Mouse (Mus musculus) right cerebral cortex, postnatal 4 days (tissue): ENCODE data around the gene Med23.

ENCODE experiments used
- DNase-seq: peaks from one replicate; pipeline ENCODE4 v3.0.0-alpha.2; 2022

Gene Med23

DNA sequence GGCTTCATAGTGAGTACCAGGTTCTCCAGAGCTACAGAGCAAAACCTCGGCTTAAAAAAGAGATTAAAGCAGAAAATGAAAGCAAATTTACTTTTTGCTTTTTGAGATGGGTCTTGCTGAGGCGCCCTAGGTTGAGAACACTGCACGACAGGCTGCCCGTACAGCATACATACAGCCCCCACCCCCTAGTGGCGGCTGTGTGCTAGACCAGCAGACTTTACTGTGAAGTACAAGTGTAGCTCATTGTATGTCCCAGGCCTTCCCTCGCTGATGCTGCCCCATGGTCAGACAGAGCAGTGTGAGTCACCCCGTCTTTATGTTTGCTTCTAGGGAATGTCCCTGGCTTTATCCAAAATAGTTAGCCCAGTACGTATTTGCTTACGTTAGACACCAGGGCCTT is 16.2 kb downstream of the Med23 start:
- DNase-seq, result peak; percentile 45

DNA sequence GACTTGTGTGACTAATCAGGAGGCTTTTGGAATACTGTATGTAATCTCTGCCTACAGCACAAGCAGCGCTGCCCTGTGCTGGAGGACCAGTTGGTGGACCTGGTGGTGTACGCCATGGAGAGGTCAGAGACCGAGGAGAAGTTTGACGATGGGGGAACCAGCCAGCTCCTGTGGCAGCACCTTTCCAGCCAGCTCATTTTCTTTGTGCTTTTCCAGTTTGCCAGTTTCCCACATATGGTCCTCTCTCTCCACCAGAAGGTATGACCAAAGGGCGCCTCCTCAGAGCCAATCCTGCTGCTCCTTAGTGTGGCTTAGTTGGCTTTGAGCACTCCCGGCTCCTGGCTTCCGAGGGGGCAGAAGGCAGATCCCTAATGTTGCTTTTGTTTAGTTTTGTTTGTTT is 18.6 kb downstream of the Med23 start:
- no peak for DNase-seq

DNA sequence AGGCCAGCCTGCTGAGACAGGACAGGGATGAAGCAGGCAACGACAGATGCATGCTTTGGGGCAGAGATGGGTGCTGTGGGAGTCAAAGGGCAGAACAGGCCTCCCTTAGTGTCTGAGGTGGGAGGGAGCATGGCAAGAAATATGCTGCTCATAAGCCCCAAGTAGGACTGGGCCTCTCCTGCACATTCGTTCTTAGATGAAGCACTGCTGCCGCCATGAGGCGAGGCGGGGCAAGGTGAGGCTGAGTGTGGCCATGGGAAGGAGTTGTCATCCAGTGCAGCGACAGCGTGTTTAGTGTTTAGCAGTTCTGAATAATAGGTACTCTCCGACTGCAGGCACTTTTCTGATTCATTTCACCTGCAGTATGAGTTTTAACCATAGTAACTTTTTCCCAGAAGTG is 26.1 kb downstream of the Med23 start:
- DNase-seq, result peak; percentile 45

DNA sequence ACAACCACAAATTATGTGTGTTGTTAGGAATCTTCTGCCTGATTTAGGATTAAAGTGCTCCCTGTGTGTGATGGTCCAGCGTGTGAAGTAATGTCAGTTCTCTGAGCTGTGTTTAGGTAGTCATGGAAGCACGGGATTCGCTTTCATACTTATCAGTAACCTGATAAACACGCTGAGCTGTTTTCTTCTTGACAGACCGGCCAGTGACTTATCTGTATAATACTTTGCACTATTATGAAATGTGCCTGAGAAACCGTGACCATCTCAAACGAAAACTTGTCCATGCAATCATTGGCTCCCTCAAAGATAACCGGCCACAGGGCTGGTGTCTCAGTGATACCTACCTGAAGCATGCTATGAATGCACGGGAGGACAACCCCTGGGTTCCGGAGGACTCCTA is 35.8 kb downstream of the Med23 start:
- DNase-seq, result no peak

DNA sequence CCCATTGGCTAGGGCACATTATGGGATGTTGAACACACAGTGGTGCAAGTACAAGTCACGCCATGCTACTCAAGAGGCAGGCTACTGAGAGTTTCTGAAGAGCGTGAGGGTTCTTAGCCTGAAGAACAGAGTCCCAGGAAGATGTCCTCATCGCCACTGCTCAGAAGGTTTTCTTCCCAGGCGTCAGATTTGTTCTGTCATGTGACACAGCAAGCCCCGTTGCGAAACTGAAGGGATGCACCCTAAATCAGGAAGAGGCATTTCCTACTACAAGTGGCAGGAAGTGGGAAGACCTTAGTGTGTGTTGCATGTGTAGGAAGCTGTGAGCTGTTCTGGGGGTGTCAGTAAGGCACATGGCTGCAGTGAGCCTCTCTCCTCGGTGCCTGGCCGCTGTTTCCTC is 41.4 kb downstream of the Med23 start:
- no peak for DNase-seq

DNA sequence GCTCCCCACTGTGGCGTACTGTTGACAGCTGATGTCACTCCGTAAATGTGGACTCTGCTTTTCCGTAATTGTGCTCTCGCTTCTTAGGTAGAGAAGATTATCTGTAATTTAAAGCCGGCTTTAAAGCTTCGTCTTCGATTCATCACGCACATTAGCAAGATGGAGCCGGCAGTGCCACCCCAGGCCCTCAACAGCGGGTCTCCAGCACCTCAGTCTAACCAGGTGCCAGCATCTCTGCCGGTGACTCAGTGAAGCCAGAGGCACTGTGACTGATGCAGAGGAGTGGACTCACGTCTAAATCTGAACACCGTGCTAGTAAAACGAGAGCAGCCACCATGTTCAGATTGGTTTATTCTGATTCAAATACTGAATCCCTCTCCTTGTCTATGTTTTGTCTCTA is 42.8 kb downstream of the Med23 start:
- DNase-seq, result no peak

DNA sequence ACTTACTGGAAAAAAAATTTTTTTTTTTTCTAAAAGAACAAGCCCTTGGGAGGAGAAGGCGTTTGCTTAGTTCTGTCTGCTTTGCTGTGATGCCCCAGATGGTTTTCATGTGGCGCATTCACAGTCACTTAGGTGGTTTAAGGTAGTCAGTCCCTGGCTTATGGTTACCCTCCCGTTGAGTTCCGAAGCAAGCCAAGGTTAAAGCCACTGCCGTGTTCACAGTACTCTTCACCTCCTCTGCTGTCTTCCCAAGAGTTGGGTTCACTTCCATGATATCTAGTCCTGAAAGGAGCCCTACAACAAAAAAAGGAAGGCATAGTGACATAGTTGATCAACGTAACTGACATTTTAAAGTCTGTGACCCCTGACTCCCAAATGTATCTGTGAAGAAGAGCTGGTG is 45.7 kb downstream of the Med23 start:
- DNase-seq, result no peak

DNA sequence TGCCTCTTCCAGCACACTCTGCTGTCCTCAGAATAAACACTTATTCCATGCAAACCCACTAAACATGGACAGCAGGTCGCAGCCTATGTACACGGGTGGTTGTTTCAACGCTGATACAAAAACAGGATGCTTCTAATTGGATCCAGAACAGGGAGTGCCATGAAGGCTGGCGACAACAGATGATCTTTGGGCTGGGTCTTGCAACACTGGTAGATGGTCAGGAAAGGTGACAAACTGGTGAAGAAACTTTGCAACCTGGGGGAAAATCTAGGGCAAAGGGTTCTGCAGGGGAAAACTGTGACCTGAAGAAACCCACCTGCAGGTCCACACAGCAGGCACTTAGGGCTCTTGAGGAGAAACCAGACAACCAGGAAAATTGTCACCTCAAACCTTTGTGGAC is 53.2 kb downstream of the Med23 start:
- DNase-seq, result no peak

DNA sequence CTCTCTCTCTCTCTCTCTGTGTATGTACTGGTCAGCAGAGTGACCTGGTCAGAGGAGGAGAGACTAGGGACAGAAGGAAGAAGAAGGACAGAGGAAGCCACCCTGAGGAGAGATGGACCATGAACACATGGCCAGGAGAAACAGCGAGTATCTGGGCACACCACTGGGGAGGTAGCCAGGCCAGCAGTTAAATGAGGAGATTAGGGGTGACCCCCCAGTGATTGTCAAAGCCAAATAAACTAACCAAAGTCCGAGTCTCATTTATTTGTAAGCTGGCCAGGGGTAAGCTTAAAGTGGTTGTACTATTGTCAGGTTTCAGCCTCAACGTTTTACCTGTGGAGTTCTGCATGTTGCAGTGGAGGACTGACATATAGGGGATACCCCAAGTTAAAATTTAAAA is 54.5 kb downstream of the Med23 start:
- no peak for DNase-seq

DNA sequence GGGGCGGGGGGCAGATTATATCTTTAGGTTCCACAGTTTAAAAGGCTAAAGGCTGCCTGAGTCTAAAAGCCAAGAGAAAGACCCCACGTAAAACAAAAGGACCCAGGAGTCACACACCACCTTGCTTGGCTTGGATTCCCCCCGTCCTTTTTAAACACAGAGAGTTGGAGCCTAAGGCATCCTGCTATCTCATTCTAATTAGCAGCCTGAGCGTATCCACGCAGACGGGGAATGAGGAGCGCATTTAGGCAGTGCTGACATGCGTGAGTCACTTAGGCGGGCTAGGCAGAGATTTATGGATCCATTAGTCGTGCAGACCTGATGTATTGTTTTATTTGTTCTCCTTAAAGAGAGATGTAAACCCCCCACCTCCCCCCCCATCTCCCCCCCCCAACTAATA is 56.6 kb downstream of the Med23 start:
- DNase-seq, result no peak

DNA sequence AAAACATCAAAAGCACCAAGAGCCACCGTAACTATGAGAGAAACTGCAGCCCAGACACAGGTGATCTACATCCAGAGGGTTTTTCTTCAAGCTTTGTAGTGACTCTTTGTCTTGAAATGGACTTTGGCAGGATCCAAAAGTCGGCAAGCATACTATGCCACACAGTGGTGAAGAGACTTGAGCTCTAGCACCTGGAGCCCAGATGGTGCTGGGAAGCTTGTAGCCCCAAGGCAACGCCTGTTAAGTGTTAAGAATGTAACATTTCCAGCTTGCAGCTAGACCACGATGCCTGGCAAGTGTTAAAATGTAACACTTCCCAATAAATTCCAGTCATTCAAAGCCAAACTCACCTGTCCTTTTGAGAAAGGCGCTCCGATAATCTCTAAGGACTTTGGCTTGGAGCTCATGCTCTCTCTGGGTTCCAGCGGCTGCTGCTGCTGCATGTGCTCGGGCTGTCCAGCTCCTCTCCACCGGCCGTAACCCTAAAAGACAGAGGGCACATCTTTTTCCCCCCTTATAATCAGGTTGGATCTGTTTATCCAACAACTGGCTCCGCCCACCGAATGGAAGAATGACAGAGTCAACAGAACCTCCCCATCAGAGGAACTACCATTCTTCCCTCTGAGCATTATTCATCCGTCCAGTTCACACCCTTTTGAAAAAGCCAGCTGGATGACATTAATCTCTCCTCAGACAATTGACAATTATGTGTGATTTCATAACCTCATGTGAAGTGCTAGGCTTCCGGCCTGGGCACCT is 57.4 kb downstream of the Med23 start, which contains the start of gene Arg1:
Gene Arg1 (minus strand): TSS at position 523 of the 759 bp plus-strand sequence.
- no peak for DNase-seq

DNA sequence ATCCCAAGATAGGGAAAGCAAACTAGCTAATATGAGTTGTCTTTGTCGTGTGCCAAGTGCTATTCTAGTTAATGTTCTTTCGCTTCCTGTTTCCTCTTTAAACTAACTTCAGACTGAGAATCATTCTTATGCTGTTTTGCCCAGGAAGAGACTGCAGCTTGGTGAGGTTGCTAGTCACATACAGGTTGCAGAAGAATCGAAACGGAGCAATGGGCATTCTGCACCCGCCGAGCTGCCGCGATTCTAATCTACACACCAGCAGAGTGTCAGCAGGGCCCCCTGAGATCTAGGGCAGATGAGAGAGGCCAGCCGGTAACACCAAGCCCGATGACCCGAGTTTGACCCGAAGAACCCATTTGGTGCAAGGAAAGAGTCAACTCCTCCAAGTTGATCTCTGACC is 58.3 kb downstream of the Med23 start:
- no peak for DNase-seq

DNA sequence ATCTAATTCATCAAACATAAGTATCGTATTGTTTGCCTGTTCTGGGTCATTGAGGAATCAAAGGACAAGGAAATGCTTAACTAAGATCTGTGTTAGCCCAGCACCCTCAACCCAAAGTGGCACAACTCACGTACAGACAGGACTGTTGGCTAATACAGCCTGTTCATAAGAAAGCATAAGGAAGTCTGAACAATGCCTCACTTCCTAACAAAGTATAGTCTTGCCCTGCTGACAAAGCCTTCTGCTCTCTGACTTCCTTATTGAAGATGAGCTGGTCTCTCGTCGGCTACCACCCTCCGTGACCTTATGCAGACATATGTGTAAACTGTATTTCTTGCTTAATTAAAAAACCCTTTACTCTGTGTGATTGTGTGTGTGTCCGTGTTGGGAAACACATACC is 60.4 kb downstream of the Med23 start:
- no peak for DNase-seq

DNA sequence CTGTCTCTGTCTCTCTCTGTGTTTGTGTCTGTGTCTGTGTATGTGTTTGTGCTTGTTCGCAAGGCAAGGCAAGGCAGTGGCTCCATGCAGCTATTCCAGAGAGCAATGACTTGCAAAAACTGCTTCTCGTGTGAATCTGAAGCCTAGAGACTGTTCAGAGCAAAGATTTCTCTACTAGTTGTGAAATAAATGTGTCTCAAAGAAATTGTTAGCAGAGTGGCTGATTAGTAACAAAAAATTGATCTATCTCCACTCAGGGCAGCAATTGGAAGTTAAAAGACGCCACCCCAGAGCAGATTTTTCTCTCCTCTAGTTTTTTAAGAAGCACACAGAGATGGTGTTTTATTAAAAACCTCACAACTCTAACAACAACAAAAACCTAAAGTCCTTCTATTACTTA is 78.1 kb downstream of the Med23 start:
- no peak for DNase-seq

DNA sequence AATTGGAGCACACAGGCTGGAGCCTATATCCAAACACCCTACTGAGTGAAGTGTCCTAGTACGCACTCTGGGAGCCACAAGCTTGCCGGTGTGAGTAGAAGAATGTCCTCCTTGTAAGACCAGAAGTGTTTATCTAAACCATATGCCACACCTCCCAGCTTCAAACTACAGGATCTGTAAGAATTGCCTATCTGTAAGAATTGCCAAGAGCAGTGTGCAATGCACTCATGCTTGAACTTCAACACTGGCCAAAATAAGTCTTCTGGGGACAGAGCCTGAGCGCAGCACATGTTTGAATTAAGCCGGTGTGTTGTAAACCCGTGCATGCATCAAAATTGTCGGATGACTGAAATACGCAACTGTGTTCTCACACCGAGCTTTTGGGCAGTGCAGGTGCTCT is 78.5 kb downstream of the Med23 start:
- no peak for DNase-seq

DNA sequence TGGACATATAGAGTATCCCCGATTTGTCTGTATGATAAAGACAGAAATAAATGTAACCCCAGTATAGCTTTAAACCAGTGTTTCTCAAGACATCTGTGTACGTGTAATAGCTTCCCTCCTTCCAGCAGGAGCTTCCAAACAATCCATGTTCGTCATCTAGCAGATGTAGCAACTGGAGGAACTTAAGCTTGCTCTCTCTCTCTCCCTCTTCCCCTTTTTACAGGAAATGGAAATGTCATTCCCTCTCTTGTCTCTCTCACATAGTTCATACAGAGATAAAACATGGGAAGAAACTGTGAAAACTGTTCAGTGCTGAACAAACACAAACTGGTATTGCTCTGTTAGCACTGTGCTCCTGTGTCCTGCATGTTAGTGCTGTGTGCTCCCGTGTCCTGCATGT is 80.4 kb downstream of the Med23 start:
- no peak for DNase-seq

DNA sequence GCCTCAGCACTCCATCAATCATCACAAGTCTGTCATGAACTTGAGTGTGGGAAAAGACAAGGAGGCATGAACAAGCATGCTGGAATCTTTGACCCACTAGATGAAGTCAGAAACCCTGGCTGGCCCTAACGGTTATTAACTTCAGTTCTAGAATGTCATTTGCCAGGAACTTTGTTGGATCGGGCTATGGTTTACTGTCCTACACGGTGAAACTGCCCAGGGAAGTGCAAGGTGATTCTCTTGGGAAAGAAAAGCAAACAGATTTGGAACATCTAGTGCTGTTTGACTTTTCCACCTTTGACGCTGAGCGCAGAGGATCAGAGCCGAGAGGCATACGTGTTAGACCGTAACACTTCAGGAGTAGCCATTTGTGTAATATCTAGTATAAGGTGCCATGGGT is 81.8 kb downstream of the Med23 start:
- no peak for DNase-seq

DNA sequence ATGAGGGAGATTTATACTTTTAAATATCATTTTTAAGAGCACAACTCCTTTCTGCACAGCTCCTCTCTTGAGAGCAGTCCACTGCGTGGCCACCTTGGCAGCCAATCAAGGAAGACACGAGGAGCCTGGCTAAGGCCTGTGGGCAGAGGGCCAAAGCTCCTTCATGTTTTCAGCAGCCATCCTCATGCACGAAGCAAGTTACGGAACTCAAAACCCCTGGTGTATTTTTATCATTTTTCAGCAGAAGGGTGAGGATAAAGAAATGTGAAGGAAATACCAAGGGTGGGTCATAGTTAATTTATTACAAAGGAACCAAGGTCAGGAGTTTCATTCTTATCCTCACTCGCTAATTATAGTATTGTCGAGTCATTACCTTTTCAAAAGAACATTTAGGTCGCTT is 82.8 kb downstream of the Med23 start:
- no peak for DNase-seq

DNA sequence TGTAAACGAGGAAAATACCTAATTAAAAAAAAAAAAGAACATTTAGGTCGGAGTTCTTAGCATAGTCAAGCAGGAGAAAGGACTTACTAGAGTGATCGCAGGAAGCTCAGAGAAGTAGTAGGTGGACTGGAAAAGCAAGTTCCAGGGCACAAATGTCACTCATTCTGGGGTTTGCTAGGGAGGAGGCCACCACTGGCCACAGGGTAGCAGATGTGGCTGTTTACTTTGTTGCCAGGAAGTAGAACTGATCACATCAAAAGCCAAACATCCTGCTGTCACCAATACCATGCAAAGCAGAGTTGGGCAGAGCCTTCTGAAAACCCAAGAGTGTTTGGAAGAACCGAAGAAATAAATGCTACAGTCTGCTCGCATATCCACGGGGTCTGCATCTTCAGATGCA is 84.1 kb downstream of the Med23 start:
- DNase-seq, result no peak

DNA sequence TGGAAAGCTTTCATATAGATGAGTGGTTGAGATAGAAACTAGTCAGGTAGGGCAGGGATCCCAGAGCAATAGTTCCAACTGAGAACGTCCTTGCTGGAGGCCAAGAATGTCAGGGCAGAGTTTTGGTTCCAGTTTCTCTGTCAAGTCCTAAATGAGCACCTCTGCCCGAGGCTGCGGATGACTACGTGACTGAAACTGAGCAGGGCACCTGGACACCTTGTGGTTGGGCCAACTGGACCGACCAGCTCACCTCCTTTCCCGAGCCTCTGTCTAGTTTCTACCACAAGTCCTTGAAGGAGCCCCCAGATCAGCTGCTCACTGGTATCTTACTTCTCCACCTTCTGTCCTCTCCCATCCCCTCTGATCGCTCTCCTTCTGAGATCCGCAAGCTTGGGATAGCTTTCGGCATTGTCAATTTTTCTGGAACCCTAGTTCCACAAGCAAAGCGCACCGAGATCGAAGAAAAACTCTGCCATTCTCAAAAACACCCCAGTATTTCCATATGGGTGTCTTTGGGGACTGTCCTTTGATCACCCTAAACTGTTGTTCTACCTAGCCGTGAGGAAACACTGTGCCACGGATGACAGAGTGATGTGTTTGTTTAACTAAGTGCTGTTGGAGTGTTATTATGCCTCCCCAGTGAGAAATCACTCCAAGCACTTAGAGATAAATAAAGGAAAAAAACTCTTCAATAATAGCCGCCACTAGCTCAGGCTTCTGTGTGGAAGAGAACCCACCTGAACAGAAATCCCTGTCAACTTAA is 88.7 kb downstream of the Med23 start:
- no peak for DNase-seq

DNA sequence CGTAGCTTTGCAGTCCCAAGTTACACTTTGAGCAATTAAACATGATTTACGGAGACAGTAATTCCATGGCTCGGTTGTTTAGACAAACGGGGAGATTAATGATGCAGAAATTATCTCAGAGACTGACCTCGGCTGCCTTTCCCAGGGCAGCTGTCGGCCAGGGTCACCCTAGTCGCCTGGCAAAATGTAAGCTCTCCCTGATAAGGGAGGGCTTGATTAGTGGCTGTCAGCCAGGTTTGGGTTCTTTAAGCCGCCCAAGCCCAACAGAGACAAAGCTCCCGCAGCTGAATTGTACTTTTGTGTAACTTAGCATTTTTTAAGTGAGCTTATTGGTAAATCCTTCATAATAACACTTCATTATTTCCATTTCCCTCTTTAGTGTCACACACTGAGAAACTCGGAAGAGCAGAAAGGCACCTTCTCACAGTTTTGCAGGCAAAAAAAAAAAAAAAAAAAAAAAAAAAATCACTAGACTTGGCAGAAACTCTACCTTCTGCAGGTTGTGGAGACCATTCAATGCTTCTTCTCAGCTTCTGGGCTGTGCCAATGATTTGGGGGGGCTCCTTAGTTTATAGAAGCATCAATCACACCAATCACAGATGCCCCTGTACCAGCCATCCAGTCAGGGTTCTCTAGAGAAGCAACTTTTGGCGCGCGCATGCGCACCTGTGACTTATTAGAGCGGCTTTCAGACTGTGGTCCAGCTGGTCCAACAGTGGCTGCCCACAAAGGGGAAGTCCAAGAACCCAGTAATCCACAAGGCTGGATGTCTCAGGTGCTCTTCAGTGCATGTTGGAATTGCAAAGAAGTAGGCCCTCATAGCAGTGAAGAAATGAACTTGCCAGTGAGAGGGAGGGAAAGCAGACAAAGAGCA is 89.5 kb downstream of the Med23 start:
- no peak for DNase-seq

DNA sequence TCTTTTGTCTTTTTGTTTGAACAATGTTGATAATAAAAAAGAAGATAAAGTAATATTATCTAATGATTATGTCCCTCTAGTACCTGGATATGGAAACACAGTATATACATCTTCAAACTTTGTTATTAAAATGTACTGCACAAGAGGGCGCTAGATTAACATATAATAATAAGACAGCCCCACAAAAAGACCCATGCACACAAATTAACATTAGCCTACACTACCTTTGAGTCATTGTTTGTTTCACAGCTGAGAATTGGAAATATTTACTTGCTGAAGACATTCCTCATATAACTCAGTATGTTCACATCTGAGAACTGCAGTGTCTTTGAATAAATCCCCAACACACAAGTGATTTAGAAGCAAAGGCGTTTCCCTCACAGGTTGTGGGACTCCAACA is 91.3 kb downstream of the Med23 start:
- no peak for DNase-seq

DNA sequence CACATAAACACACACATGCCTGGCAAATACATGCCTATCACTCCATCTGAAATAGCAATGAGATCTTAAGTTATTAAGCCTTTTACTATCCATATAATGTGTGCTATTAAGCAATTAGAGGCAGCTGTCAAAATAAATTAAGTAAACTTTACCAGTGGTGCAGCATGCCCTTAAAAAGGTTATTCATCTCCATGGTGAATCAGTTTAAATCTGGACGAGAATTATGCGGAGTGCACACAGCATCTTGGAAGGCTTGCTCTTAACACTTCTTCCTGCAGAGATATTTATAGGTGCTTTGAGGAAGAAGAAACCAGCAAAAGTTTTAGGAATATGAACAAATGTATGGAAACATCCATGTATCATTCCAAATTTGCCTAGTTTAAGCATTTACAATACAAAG is 92.1 kb downstream of the Med23 start:
- no peak for DNase-seq
